Mouse (Mus musculus) heart, postnatal 4 days (tissue): ENCODE data around the gene Cd46. TPM values are rescaled to one million over a fixed set of nuclear protein-coding genes. Genes with fewer than 3 reads are reported as not detected.
A peak's percentile ranks its signal among the peaks of the same experiment; 100 is the strongest.

Experiments used
- DNase-seq: peaks from one replicate; pipeline ENCODE4 v3.0.0; 2021
- total RNA-seq, 2 experiments: library from RNA; stranded (reverse); gene quantifications; 2 replicates each; pipeline ENCODE4 v1.2.3; 2021

Cd46 gene
- total RNA-seq, result 1 to 10 TPM; 1.6 to 1.7 TPM

GRCm38 (mm10) chr1:195092220-195092720 is at the start of gene Cd46:
Gene Cd46 (minus strand): TSS chr1:195092249.
- peak; percentile 74 for DNase-seq

- no peak for DNase-seq
Measured at GRCm38 (mm10) chr1:195132070-195132469, 40.0 kb upstream of the Cd46 start.

- no peak for DNase-seq
Measured at GRCm38 (mm10) chr1:195131675-195132015, 39.6 kb upstream of the Cd46 start.

- peak; percentile 89 for DNase-seq
Measured at GRCm38 (mm10) chr1:195130953-195131674, 39.1 kb upstream of the Cd46 start, which contains the start of gene Cr1l. Gene Cr1l (minus strand): TSS chr1:195131586.

GRCm38 (mm10) chr1:195130479-195130878 is 38.4 kb upstream of the Cd46 start:
- no peak for DNase-seq

- DNase-seq, result no peak
Measured at GRCm38 (mm10) chr1:195129867-195130266, 37.8 kb upstream of the Cd46 start.

- no peak for DNase-seq
Measured at GRCm38 (mm10) chr1:195114414-195114813, 22.4 kb upstream of the Cd46 start.

GRCm38 (mm10) chr1:195113621-195114020 is 21.6 kb upstream of the Cd46 start:
- DNase-seq, result no peak

- no peak for DNase-seq
Measured at GRCm38 (mm10) chr1:195100693-195101092, 8.6 kb upstream of the Cd46 start.

- no peak for DNase-seq
Measured at GRCm38 (mm10) chr1:195098004-195098403, 6.0 kb upstream of the Cd46 start.

- DNase-seq, result no peak
Measured at GRCm38 (mm10) chr1:195091699-195092219, 290 bp downstream of the Cd46 start.

- no peak for DNase-seq
Measured at GRCm38 (mm10) chr1:195082142-195082541, 9.9 kb downstream of the Cd46 start.

- peak; percentile 51 for DNase-seq
Measured at GRCm38 (mm10) chr1:195040437-195040836, 51.6 kb downstream of the Cd46 start.

GRCm38 (mm10) chr1:195038386-195038785 is 53.7 kb downstream of the Cd46 start:
- no peak for DNase-seq

- no peak for DNase-seq
Measured at GRCm38 (mm10) chr1:195037985-195038384, 54.1 kb downstream of the Cd46 start.

- no peak for DNase-seq
Measured at GRCm38 (mm10) chr1:195037483-195037882, 54.6 kb downstream of the Cd46 start.

- DNase-seq, result peak; percentile 27
Measured at GRCm38 (mm10) chr1:195033941-195034340, 58.1 kb downstream of the Cd46 start.

- no peak for DNase-seq
Measured at GRCm38 (mm10) chr1:195032738-195033137, 59.3 kb downstream of the Cd46 start.

- no peak for DNase-seq
Measured at GRCm38 (mm10) chr1:195031786-195032185, 60.3 kb downstream of the Cd46 start.

GRCm38 (mm10) chr1:195027507-195027906 is 64.5 kb downstream of the Cd46 start:
- DNase-seq, result no peak

- no peak for DNase-seq
Measured at GRCm38 (mm10) chr1:195023848-195024247, 68.2 kb downstream of the Cd46 start.

GRCm38 (mm10) chr1:195021831-195022230 is 70.2 kb downstream of the Cd46 start:
- DNase-seq, result no peak

- no peak for DNase-seq
Measured at GRCm38 (mm10) chr1:195019062-195019600, 72.9 kb downstream of the Cd46 start.
